Mouse (Mus musculus): Measurements from ENCODE around the gene Aamp.

DNA sequence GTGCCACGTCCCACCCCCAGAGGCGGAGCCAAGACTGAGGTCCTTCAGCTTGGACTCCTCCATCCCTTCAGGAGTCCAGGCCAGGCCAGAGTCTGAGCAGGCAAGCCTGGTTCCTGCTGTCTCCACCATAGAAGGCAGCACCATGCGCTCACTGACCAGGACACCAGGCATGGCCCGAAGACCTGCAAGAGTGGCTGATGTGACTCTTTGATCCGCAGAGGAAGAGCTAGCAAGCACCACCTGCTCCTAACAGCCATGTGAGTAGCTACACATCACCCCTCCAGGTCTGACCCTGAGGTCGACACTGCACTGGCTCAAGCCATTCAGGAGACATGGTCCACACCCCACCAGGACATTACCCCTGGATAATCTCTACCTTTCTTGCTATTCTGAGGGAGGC lies 7.5 kb downstream of the Aamp start:
- no peak for TF ChIP-seq CTCF (IDR thresholded peaks at IDR 0.05; ENCODE audit: insufficient read depth, low read depth, low read length)
- no peak for TF ChIP-seq POLR2A (IDR thresholded peaks at IDR 0.05; ENCODE audit: insufficient read depth, low read depth, low read length)
